Mouse (Mus musculus): ENCODE measurements at regions not wholly inside any gene's neighbourhood (a gene's known extent, or its start where the extent isn't known, plus 50 kb on each side); places are given as distances from the start of the nearest gene placed in this dataset.
A peak's percentile ranks its signal among the peaks of the same experiment; 100 is the strongest.

- intact Hi-C loops (cut with DNase I), result loop anchor here (10.0 kb wide), 1 partner anchor 133 kb away; no protein-coding TSS in a partner anchor
Observed at GRCm38 (mm10) chr10:56597382-56597781, 220.3 kb downstream of the Gja1 start.

GRCm38 (mm10) chr10:56598191-56598590 is 221.1 kb downstream of the Gja1 start:
- Histone ChIP-seq H3K27ac (peak overlapping the region; percentile 77), H3K9ac (ENCODE audit: low read depth, low read length) (no peak overlapping the region), H3K4me1 (ENCODE audit: control insufficient read depth, insufficient read depth, low read length) (peaks cover 3% of the 10 kb centered on the region; the same call in 1 of the 2 replicates), H3K4me3 (no peak overlapping the region), H3K79me2 (replicated peaks; ENCODE audit: control insufficient read depth, insufficient read depth, low read length) (no peaks in the 10 kb centered on the region; the same call in 1 of the 2 replicates), H3K36me3 (ENCODE audit: control insufficient read depth, insufficient read depth, low read length) (peaks cover 4% of the 10 kb centered on the region), H3K27me3 (ENCODE audit: control insufficient read depth, insufficient read depth, low read length) (no peaks in the 10 kb centered on the region)
- no peak for DNase-seq
- TF ChIP-seq POLR2A (IDR thresholded peaks at IDR 0.05; ENCODE audit: insufficient read depth, low read depth, low read length) (peak; percentile 25; the same call in 1 of the 2 replicates), CTCF (IDR thresholded peaks at IDR 0.05) (no peak), EP300 (IDR thresholded peaks at IDR 0.05; ENCODE audit: insufficient read depth, low read depth, low read length) (no peak)
- intact Hi-C loops (cut with DNase I), result loop anchor here (2.0 to 10.0 kb wide), 2 partner anchors 133 to 219 kb away; no protein-coding TSS in a partner anchor
- WGBS, result 23% methylated on average over 3 of the region's 3 CpGs

More at GRCm38 (mm10) chr10:56597382-56597781, 220.3 kb downstream of the Gja1 start:
- no peaks in the 10 kb centered on the region; the same call in 1 of the 2 replicates for H3K79me2 ChIP-seq (replicated peaks; ENCODE audit: control insufficient read depth, insufficient read depth, low read length)
- peaks cover 3% of the 10 kb centered on the region; the same call in 1 of the 2 replicates for H3K4me1 ChIP-seq (ENCODE audit: control insufficient read depth, insufficient read depth, low read length)
- TF ChIP-seq EP300 (IDR thresholded peaks at IDR 0.05; ENCODE audit: insufficient read depth, low read depth, low read length), result no peak
- no peak for TF ChIP-seq CTCF (IDR thresholded peaks at IDR 0.05)
- no peak for TF ChIP-seq POLR2A (IDR thresholded peaks at IDR 0.05; ENCODE audit: insufficient read depth, low read depth, low read length)
- DNase-seq, result peak in 1 of 2 experiments; percentile 16
- H3K36me3 ChIP-seq (ENCODE audit: control insufficient read depth, insufficient read depth, low read length), result peaks cover 4% of the 10 kb centered on the region
- H3K27ac ChIP-seq, result peak overlapping the region; percentile 77
- 59% methylated on average over 5 of the region's 5 CpGs for WGBS
- no peak overlapping the region for H3K4me3 ChIP-seq
- no peaks in the 10 kb centered on the region for H3K27me3 ChIP-seq (ENCODE audit: control insufficient read depth, insufficient read depth, low read length)
- no peak overlapping the region for H3K9ac ChIP-seq (ENCODE audit: low read depth, low read length)

- H3K79me2 ChIP-seq (replicated peaks; ENCODE audit: control insufficient read depth, insufficient read depth, low read length), result no peaks in the 10 kb centered on the region; the same call in 1 of the 2 replicates
- peak overlapping the region; percentile 9; the same call in 1 of the 2 replicates for H3K4me3 ChIP-seq
- H3K4me1 ChIP-seq (ENCODE audit: control insufficient read depth, insufficient read depth, low read length), result peaks cover 5% of the 10 kb centered on the region
- H3K27me3 ChIP-seq (ENCODE audit: control insufficient read depth, insufficient read depth, low read length), result no peaks in the 10 kb centered on the region
- peak overlapping the region; percentile 77 for H3K27ac ChIP-seq
- H3K36me3 ChIP-seq (ENCODE audit: control insufficient read depth, insufficient read depth, low read length), result peaks cover 4% of the 10 kb centered on the region
- WGBS, result 56% methylated on average over 4 of the region's 4 CpGs
- peak in 1 of 2 experiments; percentile 35 for DNase-seq
- intact Hi-C loops (cut with DNase I), result loop anchor here (1.0 to 10.0 kb wide), 5 partner anchors 83 to 242 kb away; no protein-coding TSS in a partner anchor
- H3K9ac ChIP-seq (ENCODE audit: low read depth, low read length), result no peak overlapping the region
- TF ChIP-seq POLR2A (IDR thresholded peaks at IDR 0.05; ENCODE audit: insufficient read depth, low read depth, low read length) (peak; percentile 62; the same call in 1 of the 2 replicates), CTCF (IDR thresholded peaks at IDR 0.05) (peak; percentile 58), EP300 (IDR thresholded peaks at IDR 0.05; ENCODE audit: insufficient read depth, low read depth, low read length) (peak; percentile 83)
Observed at GRCm38 (mm10) chr10:56599923-56600322, 222.8 kb downstream of the Gja1 start.

GRCm38 (mm10) chr10:56611564-56612288 is 234.6 kb downstream of the Gja1 start:
- Histone ChIP-seq H3K4me1 (ENCODE audit: control insufficient read depth, insufficient read depth, low read length) (peaks cover 1% of the 10 kb centered on the region), H3K36me3 (ENCODE audit: control insufficient read depth, insufficient read depth, low read length) (peaks cover 4% of the 10 kb centered on the region), H3K9ac (ENCODE audit: low read depth, low read length) (no peak overlapping the region), H3K27me3 (ENCODE audit: control insufficient read depth, insufficient read depth, low read length) (no peaks in the 10 kb centered on the region), H3K4me3 (no peak overlapping the region), H3K79me2 (replicated peaks; ENCODE audit: control insufficient read depth, insufficient read depth, low read length) (no peaks in the 10 kb centered on the region), H3K27ac (no peak overlapping the region)
- intact Hi-C loops (cut with DNase I), result no loop called here
- DNase-seq, result no peak
- 84% methylated on average over 8 of the region's 8 CpGs for WGBS
- no peak for TF ChIP-seq POLR2A (IDR thresholded peaks at IDR 0.05; ENCODE audit: insufficient read depth, low read depth, low read length)
- no peak for TF ChIP-seq CTCF (IDR thresholded peaks at IDR 0.05)
- no peak for TF ChIP-seq EP300 (IDR thresholded peaks at IDR 0.05; ENCODE audit: insufficient read depth, low read depth, low read length)

- no peak for TF ChIP-seq POLR2A (IDR thresholded peaks at IDR 0.05; ENCODE audit: insufficient read depth, low read depth, low read length)
- no peak for TF ChIP-seq EP300 (IDR thresholded peaks at IDR 0.05; ENCODE audit: insufficient read depth, low read depth, low read length)
- TF ChIP-seq CTCF (IDR thresholded peaks at IDR 0.05), result no peak
- H3K9ac ChIP-seq (ENCODE audit: low read depth, low read length), result no peak overlapping the region
- DNase-seq, result no peak
- WGBS, result 81% methylated on average over 2 of the region's 2 CpGs
- no peaks in the 10 kb centered on the region for H3K79me2 ChIP-seq (replicated peaks; ENCODE audit: control insufficient read depth, insufficient read depth, low read length)
- intact Hi-C loops (cut with DNase I), result no loop called here
- no peaks in the 10 kb centered on the region for H3K36me3 ChIP-seq (ENCODE audit: control insufficient read depth, insufficient read depth, low read length)
- no peak overlapping the region for H3K27ac ChIP-seq
- no peaks in the 10 kb centered on the region for H3K4me1 ChIP-seq (ENCODE audit: control insufficient read depth, insufficient read depth, low read length)
- H3K4me3 ChIP-seq, result no peak overlapping the region
- H3K27me3 ChIP-seq (ENCODE audit: control insufficient read depth, insufficient read depth, low read length), result no peaks in the 10 kb centered on the region
Observed at GRCm38 (mm10) chr10:56642656-56643055, 265.5 kb downstream of the Gja1 start.
